Mouse (Mus musculus): ENCODE data around the gene Nudt16l1. TPM values are rescaled to one million over a fixed set of nuclear protein-coding genes. Genes with fewer than 3 reads are reported as not detected.

Nudt16l1 gene
- polyA plus RNA-seq, 2 experiments, result 28.8 to 51.8 TPM

DNA sequence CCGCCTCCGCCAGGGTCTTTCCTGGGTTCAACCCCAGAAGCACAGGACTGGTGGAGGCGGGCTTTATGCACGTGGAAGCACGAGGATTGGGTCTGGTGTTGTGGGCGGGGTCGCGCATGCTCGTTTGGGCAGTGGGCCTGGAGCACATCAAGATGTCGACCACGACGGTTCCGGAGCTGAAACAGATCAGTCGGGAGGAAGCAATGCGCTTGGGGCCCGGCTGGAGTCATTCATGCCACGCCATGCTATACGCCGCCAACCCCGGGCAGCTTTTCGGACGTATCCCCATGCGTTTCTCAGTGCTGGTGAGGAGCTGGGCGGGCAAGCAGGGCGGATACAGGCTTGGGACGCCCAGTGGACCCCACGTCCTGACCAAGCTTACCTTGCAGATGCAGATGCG is 428 bp downstream of the Nudt16l1 start:
- peaks cover 0 to 4% of the 10 kb centered on the region in 2 experiments; a peak in 2 of 4 replicates for H3K4me1 ChIP-seq (replicated peaks; ENCODE audit: control insufficient read depth in 2 of 2, insufficient read depth in 2 of 2, low read length in 1 of 2)
- peak overlapping the region; percentile 49 for H3K27ac ChIP-seq
- TF ChIP-seq EP300 (IDR thresholded peaks at IDR 0.05; ENCODE audit: low read depth) (no peak), CTCF (IDR thresholded peaks at IDR 0.05; ENCODE audit: low read depth) (no peak)
- DNase-seq (ENCODE audit: low read depth in 3 of 3, low spot score in 3 of 3) (peak; percentile 77 to 80 (median 77)), ATAC-seq (ENCODE audit: insufficient read depth) (peak; percentile 88)
- peak overlapping the region; percentile 94 for H3K4me2 ChIP-seq (ENCODE audit: low read depth)
- H3K4me3 ChIP-seq (ENCODE audit: insufficient read depth in 1 of 2, low read depth in 2 of 2, low read length in 2 of 2), result peak overlapping the region; percentile 70 to 83
- WGBS (ENCODE audit: insufficient replicate concordance), result under 1% methylated on average over 28 of the region's 28 CpGs
- H3K27me3 ChIP-seq (ENCODE audit: control insufficient read depth, insufficient read depth, low read length), result no peaks in the 10 kb centered on the region
- no peaks in the 10 kb centered on the region for H3K9me3 ChIP-seq (ENCODE audit: control insufficient read depth, low read length)
- peaks cover 4% of the 10 kb centered on the region; the same call in 1 of the 2 replicates for H3K36me3 ChIP-seq (replicated peaks; ENCODE audit: control insufficient read depth, insufficient read depth, low read depth)
- H3K9ac ChIP-seq (replicated peaks), result peak overlapping the region; percentile 83

DNA sequence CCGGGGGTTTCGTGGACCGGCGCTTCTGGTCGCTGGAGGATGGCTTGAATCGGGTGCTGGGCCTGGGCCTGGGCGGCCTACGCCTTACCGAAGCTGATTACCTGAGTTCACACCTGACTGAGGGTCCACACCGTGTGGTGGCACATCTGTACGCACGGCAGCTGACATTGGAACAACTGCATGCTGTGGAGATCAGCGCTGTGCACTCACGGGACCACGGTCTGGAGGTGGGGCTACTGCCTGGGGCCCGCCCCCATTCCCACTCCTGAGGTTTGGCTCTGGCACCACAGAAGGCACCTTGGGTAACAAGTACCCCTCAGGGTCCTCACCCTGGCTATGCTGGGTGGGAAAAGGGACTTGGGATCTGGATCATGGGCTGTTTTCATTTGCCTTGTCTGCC is 851 bp downstream of the Nudt16l1 start:
- 2% methylated on average over 16 of the region's 16 CpGs for WGBS (ENCODE audit: insufficient replicate concordance)
- H3K36me3 ChIP-seq (replicated peaks; ENCODE audit: control insufficient read depth, insufficient read depth, low read depth), result peaks cover 4% of the 10 kb centered on the region; the same call in 1 of the 2 replicates
- peak overlapping the region; percentile 49 for H3K27ac ChIP-seq
- peak overlapping the region; percentile 94 for H3K4me2 ChIP-seq (ENCODE audit: low read depth)
- peaks cover 0 to 4% of the 10 kb centered on the region in 2 experiments; a peak in 2 of 4 replicates for H3K4me1 ChIP-seq (replicated peaks; ENCODE audit: control insufficient read depth in 2 of 2, insufficient read depth in 2 of 2, low read length in 1 of 2)
- no peak for TF ChIP-seq CTCF (IDR thresholded peaks at IDR 0.05; ENCODE audit: low read depth)
- TF ChIP-seq EP300 (IDR thresholded peaks at IDR 0.05; ENCODE audit: low read depth), result no peak
- peak overlapping the region; percentile 83 for H3K9ac ChIP-seq (replicated peaks)
- H3K27me3 ChIP-seq (ENCODE audit: control insufficient read depth, insufficient read depth, low read length), result no peaks in the 10 kb centered on the region
- H3K9me3 ChIP-seq (ENCODE audit: control insufficient read depth, low read length), result no peaks in the 10 kb centered on the region
- ATAC-seq (ENCODE audit: insufficient read depth), result peak; percentile 55
- H3K4me3 ChIP-seq (ENCODE audit: insufficient read depth in 1 of 2, low read depth in 2 of 2, low read length in 2 of 2), result peak overlapping the region; percentile 70 to 83
- no peak for DNase-seq (ENCODE audit: low read depth in 3 of 3, low spot score in 3 of 3)

DNA sequence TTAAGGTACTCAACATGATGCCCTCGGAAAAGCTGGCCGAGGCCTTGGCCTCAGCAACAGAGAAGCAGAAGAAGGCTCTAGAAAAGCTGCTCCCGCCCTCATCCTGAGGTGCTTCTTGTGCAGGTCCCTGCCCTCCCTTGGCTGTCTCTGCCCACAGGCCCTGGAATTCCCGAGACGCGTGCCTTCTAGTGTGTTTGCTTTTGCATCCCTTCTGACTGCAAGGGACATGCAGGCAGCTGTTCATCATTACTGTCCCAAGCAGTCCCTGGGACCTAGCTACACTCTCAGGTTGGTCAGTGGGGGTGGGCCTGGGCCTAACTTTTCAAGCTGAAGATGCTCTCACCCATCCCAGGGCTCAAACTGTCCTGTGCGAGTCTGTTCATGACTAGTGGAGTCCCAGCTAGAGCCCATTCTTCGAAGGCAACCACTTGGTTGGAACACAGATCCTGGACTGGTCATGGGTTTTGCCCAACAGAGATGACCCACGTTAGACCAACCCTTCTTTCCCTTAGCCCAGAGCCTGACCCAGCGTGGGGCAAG is 1.8 kb downstream of the Nudt16l1 start:
- Histone ChIP-seq H3K27me3 (ENCODE audit: control insufficient read depth, insufficient read depth, low read length) (no peaks in the 10 kb centered on the region), H3K4me1 (replicated peaks; ENCODE audit: control insufficient read depth in 2 of 2, insufficient read depth in 2 of 2, low read length in 1 of 2) (peaks cover 0 to 4% of the 10 kb centered on the region in 2 experiments; a peak in 2 of 4 replicates), H3K9me3 (ENCODE audit: control insufficient read depth, low read length) (no peaks in the 10 kb centered on the region), H3K9ac (replicated peaks) (no peak overlapping the region), H3K4me3 (ENCODE audit: insufficient read depth in 1 of 2, low read depth in 2 of 2, low read length in 2 of 2) (no peak overlapping the region), H3K36me3 (replicated peaks; ENCODE audit: control insufficient read depth, insufficient read depth, low read depth) (peaks cover 4% of the 10 kb centered on the region; the same call in 1 of the 2 replicates), H3K4me2 (ENCODE audit: low read depth) (no peak overlapping the region), H3K27ac (no peak overlapping the region)
- no peak for DNase-seq (ENCODE audit: low read depth in 3 of 3, low spot score in 3 of 3)
- TF ChIP-seq CTCF (IDR thresholded peaks at IDR 0.05; ENCODE audit: low read depth), result no peak
- TF ChIP-seq EP300 (IDR thresholded peaks at IDR 0.05; ENCODE audit: low read depth), result no peak
- WGBS (ENCODE audit: insufficient replicate concordance), result 81% methylated on average over 10 of the region's 10 CpGs
- no peak for ATAC-seq (ENCODE audit: insufficient read depth)

DNA sequence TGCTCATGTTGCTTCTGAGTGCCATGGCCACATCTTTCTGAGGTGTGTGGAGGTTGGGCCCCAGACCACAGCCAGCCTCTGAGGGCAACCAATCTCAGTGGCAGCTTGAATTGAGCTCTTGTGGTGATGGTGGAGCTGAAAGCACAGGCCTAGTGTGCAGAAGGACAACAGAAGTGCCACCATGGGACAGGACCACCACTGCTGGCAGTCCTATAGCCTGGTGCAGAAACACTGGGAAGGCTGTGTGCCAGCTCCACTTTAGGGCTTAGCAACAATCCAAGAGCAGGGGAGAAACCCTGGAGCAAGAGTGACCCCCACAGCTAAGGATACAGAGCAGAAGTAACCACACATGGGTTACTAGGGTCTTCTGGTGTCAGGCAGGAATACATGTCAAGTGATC is 2.5 kb downstream of the Nudt16l1 start:
- H3K4me3 ChIP-seq (ENCODE audit: insufficient read depth in 1 of 2, low read depth in 2 of 2, low read length in 2 of 2), result no peak overlapping the region
- H3K4me2 ChIP-seq (ENCODE audit: low read depth), result no peak overlapping the region
- peaks cover 0 to 4% of the 10 kb centered on the region in 2 experiments; a peak in 2 of 4 replicates for H3K4me1 ChIP-seq (replicated peaks; ENCODE audit: control insufficient read depth in 2 of 2, insufficient read depth in 2 of 2, low read length in 1 of 2)
- no peak overlapping the region for H3K9ac ChIP-seq (replicated peaks)
- ATAC-seq (ENCODE audit: insufficient read depth), result no peak
- no peaks in the 10 kb centered on the region for H3K27me3 ChIP-seq (ENCODE audit: control insufficient read depth, insufficient read depth, low read length)
- H3K36me3 ChIP-seq (replicated peaks; ENCODE audit: control insufficient read depth, insufficient read depth, low read depth), result peaks cover 4% of the 10 kb centered on the region; the same call in 1 of the 2 replicates
- no peaks in the 10 kb centered on the region for H3K9me3 ChIP-seq (ENCODE audit: control insufficient read depth, low read length)
- H3K27ac ChIP-seq, result no peak overlapping the region
- DNase-seq (ENCODE audit: low read depth in 3 of 3, low spot score in 3 of 3), result no peak
- TF ChIP-seq EP300 (IDR thresholded peaks at IDR 0.05; ENCODE audit: low read depth), result no peak
- no peak for TF ChIP-seq CTCF (IDR thresholded peaks at IDR 0.05; ENCODE audit: low read depth)

DNA sequence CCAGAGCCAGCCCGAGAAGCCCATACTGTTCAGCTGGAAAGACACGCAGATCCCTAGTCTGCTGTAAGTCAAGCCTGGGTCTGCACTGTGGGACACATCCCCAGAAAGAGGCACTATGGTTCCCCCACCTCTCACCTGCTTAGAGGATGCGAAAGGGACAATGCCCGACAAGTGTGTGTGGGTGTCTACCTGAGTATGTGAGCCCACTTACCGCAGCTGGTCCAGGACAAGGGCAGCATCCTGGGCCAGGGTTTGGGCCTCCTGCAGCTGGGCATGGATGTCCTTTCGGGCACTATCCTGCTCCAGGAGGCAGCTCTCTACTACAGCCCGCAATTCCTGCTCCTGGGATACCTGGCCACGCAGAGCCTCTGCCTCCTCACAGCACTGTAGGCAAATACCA is 4.3 kb downstream of the Nudt16l1 start:
- no peak for TF ChIP-seq EP300 (IDR thresholded peaks at IDR 0.05; ENCODE audit: low read depth)
- H3K4me1 ChIP-seq (replicated peaks; ENCODE audit: control insufficient read depth in 2 of 2, insufficient read depth in 2 of 2, low read length in 1 of 2), result peaks cover 0 to 5% of the 10 kb centered on the region in 2 experiments; a peak in 2 of 4 replicates
- H3K36me3 ChIP-seq (replicated peaks; ENCODE audit: control insufficient read depth, insufficient read depth, low read depth), result peaks cover 4% of the 10 kb centered on the region; the same call in 1 of the 2 replicates
- DNase-seq (ENCODE audit: low read depth in 3 of 3, low spot score in 3 of 3) (no peak), ATAC-seq (ENCODE audit: insufficient read depth) (no peak)
- H3K9ac ChIP-seq (replicated peaks), result no peak overlapping the region
- WGBS (ENCODE audit: insufficient replicate concordance), result 77% methylated on average over 8 of the region's 8 CpGs
- no peak overlapping the region for H3K4me3 ChIP-seq (ENCODE audit: insufficient read depth in 1 of 2, low read depth in 2 of 2, low read length in 2 of 2)
- H3K27me3 ChIP-seq (ENCODE audit: control insufficient read depth, insufficient read depth, low read length), result no peaks in the 10 kb centered on the region
- H3K27ac ChIP-seq, result no peak overlapping the region
- H3K4me2 ChIP-seq (ENCODE audit: low read depth), result no peak overlapping the region
- no peaks in the 10 kb centered on the region for H3K9me3 ChIP-seq (ENCODE audit: control insufficient read depth, low read length)

Measured in liver, embryonic 14.5 days (tissue).